Mouse (Mus musculus) limb, embryonic 15.5 days (tissue): ENCODE data around the gene Mob3b. TPM values are rescaled to one million over a fixed set of nuclear protein-coding genes. Genes with fewer than 3 reads are reported as not detected.
"Not testable (repeated sequence)": the region's sequence is repeated elsewhere in the genome, so short reads cannot be mapped to it uniquely, and the experiment has no call there.

Experiments used
- ATAC-seq: fragments of 200-750 bp; cut with Nextera tagmentation; 2 replicates; pipeline ENCODE4 v1.8.0; 2017; ENCODE audit warnings: low read depth, moderate TSS enrichment; ENCODE audit not compliant: insufficient number of reproducible peaks, low FRiP score, low TSS enrichment
- H3K27ac ChIP-seq: fragments of 300-500 bp; sonication (generic); 2 replicates; pipeline ENCODE4 v1.5.1; 2015; ENCODE audit warnings: moderate library complexity, mild to moderate bottlenecking, inconsistent platforms
- H3K27me3 ChIP-seq: fragments of 300-500 bp; sonication (generic); 2 replicates; pipeline ENCODE4 v1.6.1; 2015; ENCODE audit warnings: inconsistent platforms
- H3K36me3 ChIP-seq: fragments of 300-500 bp; sonication (generic); 2 replicates; pipeline ENCODE4 v1.6.1; 2015; ENCODE audit warnings: inconsistent platforms
- H3K4me1 ChIP-seq: fragments of 300-500 bp; sonication (generic); 2 replicates; pipeline ENCODE4 v1.6.1; 2015; ENCODE audit warnings: inconsistent platforms
- H3K4me2 ChIP-seq: fragments of 300-500 bp; sonication (generic); 2 replicates; pipeline ENCODE4 v1.6.1; 2015; ENCODE audit warnings: mild to moderate bottlenecking, inconsistent platforms
- H3K4me3 ChIP-seq: fragments of 300-500 bp; sonication (generic); 2 replicates; pipeline ENCODE4 v1.5.1; 2015; ENCODE audit warnings: mild to moderate bottlenecking, inconsistent platforms
- H3K9ac ChIP-seq: fragments of 300-500 bp; sonication (generic); 2 replicates; pipeline ENCODE4 v1.6.1; 2015; ENCODE audit warnings: inconsistent platforms
- H3K9me3 ChIP-seq: fragments of 300-500 bp; sonication (generic); 2 replicates; pipeline ENCODE4 v1.6.1; 2016; ENCODE audit warnings: inconsistent platforms
- WGBS: fragments of 180-500 bp; shearing (Covaris S2); methylation state at CpG from one replicate; pipeline ENCODE4 v1.1.7; 2015; 5-methylcytosine and 5-hydroxymethylcytosine counted together
- polyA plus RNA-seq: library from polyadenylated mRNA; unstranded; fragments of >200 nt; fragmentation: Nextera tagmentation; extraction: Ambion mirVana; gene quantifications from 2 replicates; pipeline ENCODE4 v1.2.1, GENCODE M21; 2015

The Mob3b gene
- polyA plus RNA-seq, 1 experiment from 2014 or later, result 12.8 TPM

GRCm38 (mm10) chr4:34941046-34941445, 216.2 kb downstream of the Mob3b start:
- H3K9ac ChIP-seq, result no peak overlapping the region
- no peaks in the 10 kb centered on the region for H3K9me3 ChIP-seq
- no peak for ATAC-seq
- no peak overlapping the region for H3K4me2 ChIP-seq
- WGBS, result 93% methylated on average over 25 of the region's 25 CpGs
- H3K27me3 ChIP-seq, result no peaks in the 10 kb centered on the region
- H3K4me3 ChIP-seq, result no peak overlapping the region
- H3K36me3 ChIP-seq, result no peaks in the 10 kb centered on the region
- no peaks in the 10 kb centered on the region for H3K4me1 ChIP-seq
- no peak overlapping the region for H3K27ac ChIP-seq

DNA sequence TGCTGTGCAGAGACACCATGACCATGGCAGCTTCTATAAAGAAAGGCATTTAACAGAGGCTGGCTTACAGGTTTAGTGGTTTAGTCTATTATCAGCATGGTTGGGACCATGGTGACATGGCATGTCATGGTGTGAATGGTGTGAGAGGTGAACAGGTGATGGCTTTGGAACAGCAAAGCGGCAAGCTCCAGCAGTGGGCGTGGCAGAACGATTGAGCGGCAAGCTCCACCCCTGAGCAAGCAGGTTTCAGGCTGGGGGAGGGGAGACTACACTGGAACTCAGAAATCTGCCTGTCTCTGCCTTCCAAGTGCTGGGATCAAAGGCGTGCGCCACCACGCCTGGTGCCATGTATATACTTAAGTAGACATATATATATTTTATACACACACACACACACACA, 228.9 kb downstream of the Mob3b start:
- H3K36me3 ChIP-seq, H3K4me2 ChIP-seq, H3K9ac ChIP-seq, H3K27me3 ChIP-seq, H3K27ac ChIP-seq, H3K4me3 ChIP-seq, ATAC-seq, H3K4me1 ChIP-seq, H3K9me3 ChIP-seq: not testable (repeated sequence)
- WGBS, result 71% methylated on average over 7 of the region's 7 CpGs

GRCm38 (mm10) chr4:34922177-34922870, 235.0 kb downstream of the Mob3b start:
- H3K4me3 ChIP-seq, result no peak overlapping the region
- H3K27me3 ChIP-seq, result no peaks in the 10 kb centered on the region
- H3K9ac ChIP-seq, result no peak overlapping the region
- WGBS, result 60% methylated on average over 6 of the region's 6 CpGs
- H3K36me3 ChIP-seq, result no peaks in the 10 kb centered on the region
- H3K4me2 ChIP-seq, result no peak overlapping the region
- H3K9me3 ChIP-seq, result no peaks in the 10 kb centered on the region
- ATAC-seq, result no peak
- no peaks in the 10 kb centered on the region for H3K4me1 ChIP-seq
- no peak overlapping the region for H3K27ac ChIP-seq

- no peaks in the 10 kb centered on the region for H3K36me3 ChIP-seq
- H3K4me3 ChIP-seq, result no peak overlapping the region
- H3K4me2 ChIP-seq, result no peak overlapping the region
- no peaks in the 10 kb centered on the region for H3K9me3 ChIP-seq
- 26% methylated on average over 7 of the region's 7 CpGs for WGBS
- H3K9ac ChIP-seq, result no peak overlapping the region
- no peak for ATAC-seq
- no peaks in the 10 kb centered on the region for H3K4me1 ChIP-seq
- H3K27ac ChIP-seq, result no peak overlapping the region
- no peaks in the 10 kb centered on the region for H3K27me3 ChIP-seq
These were observed 239.9 kb downstream of the Mob3b start for GRCm38 (mm10) chr4:34917400-34917799.

DNA sequence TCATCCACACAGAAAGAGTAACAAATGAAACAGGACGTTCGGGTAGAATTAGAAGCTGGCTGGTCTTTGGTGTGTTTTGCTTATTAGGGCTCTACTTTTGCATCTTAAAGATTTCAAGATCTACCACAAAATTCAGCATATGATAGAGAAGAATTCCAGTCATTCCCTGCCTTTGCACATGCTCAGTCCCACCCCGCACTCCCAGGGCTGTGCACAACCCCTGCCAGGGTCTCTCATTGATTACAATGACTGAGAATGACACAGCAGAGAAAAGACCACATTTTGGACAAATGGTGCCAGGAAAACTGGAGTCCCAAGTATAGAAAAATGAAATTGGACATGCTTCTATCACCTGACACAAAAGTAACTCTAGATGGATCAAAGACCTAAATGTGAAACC, 245.1 kb downstream of the Mob3b start:
- ATAC-seq, result no peak
- H3K9ac ChIP-seq, result no peak overlapping the region
- no peaks in the 10 kb centered on the region for H3K9me3 ChIP-seq
- no peaks in the 10 kb centered on the region for H3K4me1 ChIP-seq
- H3K27ac ChIP-seq, result no peak overlapping the region
- H3K36me3 ChIP-seq, result no peaks in the 10 kb centered on the region
- no peaks in the 10 kb centered on the region for H3K27me3 ChIP-seq
- H3K4me2 ChIP-seq, result no peak overlapping the region
- no peak overlapping the region for H3K4me3 ChIP-seq
- WGBS, result 79% methylated on average over 3 of the region's 3 CpGs

DNA sequence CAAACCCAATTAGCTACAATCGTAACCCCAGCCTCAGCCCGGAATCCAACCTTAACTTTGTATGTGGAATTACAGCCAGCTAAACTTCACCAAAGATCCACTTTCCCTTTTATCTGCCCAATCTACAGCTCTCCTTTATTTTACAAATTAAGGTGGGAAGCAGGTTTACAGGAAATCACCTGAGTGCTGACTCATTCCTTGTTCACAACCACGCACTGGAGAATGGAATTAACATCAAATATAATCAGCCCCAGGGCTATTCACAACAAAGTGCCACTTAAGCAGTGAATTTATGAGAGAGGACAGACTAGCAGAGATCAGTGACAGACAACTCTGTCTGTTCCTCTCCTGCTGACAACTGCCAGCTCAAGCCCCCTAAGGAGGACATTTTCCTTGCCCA, 245.9 kb downstream of the Mob3b start:
- WGBS, result 35% methylated on average over 3 of the region's 3 CpGs
- no peak overlapping the region for H3K27ac ChIP-seq
- no peaks in the 10 kb centered on the region for H3K4me1 ChIP-seq
- no peak overlapping the region for H3K4me2 ChIP-seq
- no peaks in the 10 kb centered on the region for H3K36me3 ChIP-seq
- H3K9me3 ChIP-seq, result no peaks in the 10 kb centered on the region
- H3K4me3 ChIP-seq, result no peak overlapping the region
- H3K9ac ChIP-seq, result no peak overlapping the region
- H3K27me3 ChIP-seq, result no peaks in the 10 kb centered on the region
- no peak for ATAC-seq

GRCm38 (mm10) chr4:34908127-34908526, 249.2 kb downstream of the Mob3b start:
- no peak overlapping the region for H3K4me3 ChIP-seq
- H3K27ac ChIP-seq, result no peak overlapping the region
- no peak overlapping the region for H3K4me2 ChIP-seq
- no peaks in the 10 kb centered on the region for H3K9me3 ChIP-seq
- 81% methylated on average over 7 of the region's 7 CpGs for WGBS
- no peak for ATAC-seq
- no peaks in the 10 kb centered on the region for H3K36me3 ChIP-seq
- H3K27me3 ChIP-seq, result no peaks in the 10 kb centered on the region
- H3K9ac ChIP-seq, result no peak overlapping the region
- no peaks in the 10 kb centered on the region for H3K4me1 ChIP-seq

DNA sequence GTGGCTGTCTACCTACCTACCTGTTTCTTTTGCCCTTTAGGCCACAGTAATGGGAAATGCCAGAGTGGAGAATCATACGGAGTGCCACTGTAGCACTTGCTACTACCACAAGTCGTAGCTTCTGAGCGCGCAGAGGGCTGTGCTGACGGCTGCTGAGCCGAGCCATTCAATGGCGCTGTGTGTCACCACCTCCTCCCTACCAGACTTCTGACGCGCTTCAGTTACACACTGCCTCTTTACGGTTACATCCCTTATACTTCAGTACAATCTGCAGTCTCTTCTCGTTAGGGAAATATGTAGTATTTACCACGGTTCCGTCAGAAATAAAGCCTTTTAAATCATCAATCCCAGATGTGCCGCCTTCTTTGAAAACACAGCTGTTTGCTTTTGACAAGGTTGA, 250.3 kb downstream of the Mob3b start:
- H3K9ac ChIP-seq, result no peak overlapping the region
- H3K27me3 ChIP-seq, result no peaks in the 10 kb centered on the region
- H3K4me2 ChIP-seq, result no peak overlapping the region
- no peak overlapping the region for H3K4me3 ChIP-seq
- no peak for ATAC-seq
- 27% methylated on average over 14 of the region's 14 CpGs for WGBS
- H3K9me3 ChIP-seq, result no peaks in the 10 kb centered on the region
- no peaks in the 10 kb centered on the region for H3K4me1 ChIP-seq
- no peaks in the 10 kb centered on the region for H3K36me3 ChIP-seq
- H3K27ac ChIP-seq, result no peak overlapping the region

GRCm38 (mm10) chr4:34906151-34906550, 251.1 kb downstream of the Mob3b start:
- no peak for ATAC-seq
- Histone ChIP-seq H3K27me3 (no peaks in the 10 kb centered on the region), H3K4me2 (no peak overlapping the region), H3K36me3 (no peaks in the 10 kb centered on the region), H3K4me3 (no peak overlapping the region), H3K9ac (no peak overlapping the region), H3K27ac (no peak overlapping the region), H3K9me3 (no peaks in the 10 kb centered on the region), H3K4me1 (no peaks in the 10 kb centered on the region)
- WGBS, result 78% methylated on average over 4 of the region's 4 CpGs

GRCm38 (mm10) chr4:34905396-34905795, 251.9 kb downstream of the Mob3b start:
- Histone ChIP-seq H3K9me3 (no peaks in the 10 kb centered on the region), H3K9ac (no peak overlapping the region), H3K4me2 (no peak overlapping the region), H3K27ac (no peak overlapping the region), H3K27me3 (no peaks in the 10 kb centered on the region), H3K4me3 (no peak overlapping the region), H3K4me1 (no peaks in the 10 kb centered on the region), H3K36me3 (no peaks in the 10 kb centered on the region)
- 68% methylated on average over 5 of the region's 5 CpGs for WGBS
- no peak for ATAC-seq

GRCm38 (mm10) chr4:34901582-34901981, 255.7 kb downstream of the Mob3b start:
- not testable (repeated sequence) for H3K4me2 ChIP-seq, ATAC-seq, H3K4me1 ChIP-seq

DNA sequence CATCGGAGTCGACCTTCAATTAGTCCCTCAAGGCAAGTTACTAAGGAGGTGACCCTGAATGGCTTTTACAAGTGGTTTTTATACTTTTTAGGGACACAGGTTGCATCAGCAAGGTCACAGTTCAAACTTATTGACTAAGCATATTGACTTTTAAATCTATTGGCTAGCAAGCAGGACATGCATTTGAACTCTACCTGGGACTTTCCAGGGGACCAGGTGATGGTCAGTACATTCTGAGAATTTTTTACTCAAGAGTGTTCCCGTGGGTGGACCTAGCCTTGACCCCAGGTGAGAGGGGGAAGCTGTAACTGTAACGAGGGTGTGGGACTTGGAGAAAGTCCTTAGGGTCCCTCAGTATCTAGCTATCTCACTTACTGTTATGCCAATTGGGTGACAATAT, 256.1 kb downstream of the Mob3b start:
- Histone ChIP-seq H3K27me3 (no peaks in the 10 kb centered on the region), H3K4me2 (no peak overlapping the region), H3K36me3 (no peaks in the 10 kb centered on the region), H3K9me3 (no peaks in the 10 kb centered on the region), H3K4me1 (no peaks in the 10 kb centered on the region), H3K4me3 (no peak overlapping the region), H3K27ac (no peak overlapping the region), H3K9ac (no peak overlapping the region)
- WGBS, result 65% methylated on average over 4 of the region's 4 CpGs
- ATAC-seq, result no peak

More at GRCm38 (mm10) chr4:34901582-34901981, 255.7 kb downstream of the Mob3b start:
- H3K36me3 ChIP-seq, H3K27ac ChIP-seq, H3K27me3 ChIP-seq, H3K4me3 ChIP-seq, H3K9me3 ChIP-seq, H3K9ac ChIP-seq: not testable (repeated sequence)
- 65% methylated on average over 3 of the region's 3 CpGs for WGBS

GRCm38 (mm10) chr4:34900155-34900554, 257.1 kb downstream of the Mob3b start:
- Histone ChIP-seq H3K9ac (no peak overlapping the region), H3K9me3 (no peaks in the 10 kb centered on the region), H3K36me3 (no peaks in the 10 kb centered on the region), H3K4me2 (no peak overlapping the region), H3K4me1 (no peaks in the 10 kb centered on the region), H3K27ac (no peak overlapping the region), H3K4me3 (no peak overlapping the region), H3K27me3 (no peaks in the 10 kb centered on the region)
- no peak for ATAC-seq
- WGBS, result 53% methylated on average over 9 of the region's 9 CpGs
